Mouse (Mus musculus): Measurements from ENCODE around the gene Pla2g6.

DNA sequence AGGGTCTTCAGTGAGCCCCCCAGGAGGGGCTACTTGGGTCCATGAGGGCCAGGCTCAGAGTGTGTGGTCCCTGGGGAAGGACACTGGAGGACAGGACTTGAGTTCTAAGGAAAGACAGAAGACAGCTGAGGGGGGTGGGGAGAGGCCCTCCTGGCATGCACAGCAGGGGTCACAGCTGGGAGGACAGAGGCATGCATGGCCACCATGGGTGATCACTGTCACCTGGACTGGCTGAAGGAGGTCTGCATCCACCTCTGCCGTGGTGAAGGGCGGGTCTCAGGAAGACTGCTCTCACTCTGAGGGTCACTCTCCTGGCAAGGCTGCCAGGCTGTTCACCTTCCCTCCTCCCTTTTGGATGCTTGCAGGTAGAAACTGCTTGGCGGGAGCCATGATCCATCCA is 3.8 kb downstream of the Pla2g6 start:
- TF ChIP-seq ELF1 (IDR thresholded peaks at IDR 0.05; ENCODE audit: low read depth, low read length) (no peak), MAX (IDR thresholded peaks at IDR 0.05; ENCODE audit: low read length) (no peak), ZC3H11A (IDR thresholded peaks at IDR 0.05; ENCODE audit: low read depth, low read length) (no peak)
